Mouse (Mus musculus) cerebellum, adult 18-20 months (tissue): ENCODE data around the gene H2-Eb2.

Source experiments
- DNase-seq, 2 experiments: peaks; one replicate each; pipeline ENCODE4 v3.0.0; 2021

Gene H2-Eb2

GRCm38 (mm10) chr17:34363676-34364310 is 38.3 kb downstream of the H2-Eb2 start:
- DNase-seq = no peak

- no peak for DNase-seq
These were observed 39.6 kb downstream of the H2-Eb2 start for GRCm38 (mm10) chr17:34365031-34365430.

GRCm38 (mm10) chr17:34370563-34370962 is 45.1 kb downstream of the H2-Eb2 start:
- no peak for DNase-seq

- DNase-seq = no peak
These were observed 47.7 kb downstream of the H2-Eb2 start for GRCm38 (mm10) chr17:34373055-34373709.

- no peak for DNase-seq
These were observed 51.4 kb downstream of the H2-Eb2 start, which contains the start of gene Btnl1 for GRCm38 (mm10) chr17:34376847-34377246. Gene Btnl1 (plus strand): TSS chr17:34377132.

GRCm38 (mm10) chr17:34377450-34378209 is 52.2 kb downstream of the H2-Eb2 start:
- DNase-seq = no peak

- DNase-seq = no peak
These were observed 53.3 kb downstream of the H2-Eb2 start for GRCm38 (mm10) chr17:34378716-34379115.

- DNase-seq = no peak
These were observed 54.0 kb downstream of the H2-Eb2 start for GRCm38 (mm10) chr17:34379451-34379850.

GRCm38 (mm10) chr17:34381876-34382275 is 56.4 kb downstream of the H2-Eb2 start:
- DNase-seq = no peak

- no peak for DNase-seq
These were observed 57.7 kb downstream of the H2-Eb2 start for GRCm38 (mm10) chr17:34383212-34383611.

GRCm38 (mm10) chr17:34384699-34385098 is 59.2 kb downstream of the H2-Eb2 start:
- no peak for DNase-seq

- DNase-seq = no peak
These were observed 61.2 kb downstream of the H2-Eb2 start for GRCm38 (mm10) chr17:34386656-34387055.

- DNase-seq = peak; percentile 48 to 50
These were observed 63.0 kb downstream of the H2-Eb2 start for GRCm38 (mm10) chr17:34388513-34388912.
